Mouse (Mus musculus): ENCODE measurements at regions not wholly inside any gene's neighbourhood (a gene's known extent, or its start where the extent isn't known, plus 50 kb on each side); places are given as distances from the start of the nearest gene placed in this dataset.

DNA sequence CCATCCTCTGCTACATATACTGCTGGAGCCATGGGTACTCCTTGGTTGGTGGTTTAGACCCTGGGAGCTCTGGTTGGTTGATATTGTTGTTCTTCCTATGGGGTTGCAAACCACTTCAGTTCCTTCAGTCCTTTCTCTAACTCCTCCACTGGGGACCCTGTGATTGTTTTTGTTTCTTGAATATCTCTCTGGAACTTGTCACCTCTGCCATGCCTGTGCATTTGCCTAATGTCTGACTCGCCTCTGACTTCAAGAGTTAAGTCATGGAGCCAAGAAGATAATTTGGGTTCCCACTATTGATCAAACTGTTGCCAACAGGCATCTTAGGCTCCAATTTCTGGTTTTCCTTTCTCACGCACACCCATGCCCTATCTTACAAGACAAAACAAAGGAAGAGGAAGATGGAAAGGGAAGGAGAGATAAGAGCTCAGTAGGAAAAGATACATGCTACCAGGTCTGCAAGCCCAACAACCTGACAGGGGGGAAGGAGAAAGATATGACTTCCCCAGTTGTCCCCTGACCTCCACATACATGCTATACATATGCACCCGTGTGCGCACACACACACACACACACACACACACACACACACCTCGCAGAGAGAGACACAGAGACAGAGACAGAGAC, 172.3 kb downstream of the Npr3 start:
- H3K36me3 ChIP-seq (ENCODE audit: control insufficient read depth, insufficient read depth, low read length), result no peaks in the 10 kb centered on the region
- no peak for TF ChIP-seq POLR2A (IDR thresholded peaks at IDR 0.05; ENCODE audit: borderline replicate concordance, extremely low read depth, insufficient read depth, insufficient read length)
- H3K4me1 ChIP-seq (ENCODE audit: control insufficient read depth, insufficient read depth, low read length), result no peaks in the 10 kb centered on the region
- no peak overlapping the region for H3K4me2 ChIP-seq (replicated peaks; ENCODE audit: low read depth, low read length, severe bottlenecking)
- H3K27me3 ChIP-seq (ENCODE audit: control insufficient read depth, insufficient read depth, low read length), result peaks cover 1% of the 10 kb centered on the region; the same call in 1 of the 2 replicates
- no peaks in the 10 kb centered on the region for H3K9me3 ChIP-seq (ENCODE audit: control insufficient read depth, low read length)
- no peak overlapping the region for H3K27ac ChIP-seq (replicated peaks; ENCODE audit: low read depth, low read length)
- DNase-seq (ENCODE audit: low spot score) (no peak), ATAC-seq (ENCODE audit: low FRiP score, low read depth) (no peak)
- H3K4me3 ChIP-seq (replicated peaks; ENCODE audit: low read length), result no peak overlapping the region
- no peak overlapping the region for H3K9ac ChIP-seq (ENCODE audit: low read depth, low read length, severe bottlenecking)
- WGBS, result 90% methylated on average over 5 of the region's 5 CpGs

DNA sequence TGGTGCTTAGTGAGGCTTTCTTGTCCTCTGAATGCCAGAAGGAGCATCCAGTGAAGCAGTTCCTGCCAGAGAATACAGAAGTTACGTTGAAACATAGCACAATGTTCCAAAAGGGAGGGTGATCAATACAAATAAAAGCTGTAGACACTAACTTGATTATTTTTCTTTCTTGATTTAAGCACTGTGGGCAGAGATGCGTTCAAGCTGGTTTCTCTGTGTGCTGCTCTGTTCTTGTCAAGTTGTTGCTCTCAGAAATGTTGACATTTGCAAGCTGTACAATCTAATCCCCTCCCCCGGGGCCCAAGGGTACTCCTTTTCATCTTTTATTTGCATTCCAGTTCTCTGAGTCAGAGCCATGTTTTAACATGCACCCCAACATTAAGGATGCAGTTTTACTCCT, 177.7 kb downstream of the Npr3 start:
- WGBS, result 32% methylated on average over 3 of the region's 3 CpGs
- no peak overlapping the region for H3K4me3 ChIP-seq (replicated peaks; ENCODE audit: low read length)
- no peaks in the 10 kb centered on the region for H3K36me3 ChIP-seq (ENCODE audit: control insufficient read depth, insufficient read depth, low read length)
- TF ChIP-seq POLR2A (IDR thresholded peaks at IDR 0.05; ENCODE audit: borderline replicate concordance, extremely low read depth, insufficient read depth, insufficient read length), result no peak
- H3K4me2 ChIP-seq (replicated peaks; ENCODE audit: low read depth, low read length, severe bottlenecking), result no peak overlapping the region
- H3K4me1 ChIP-seq (ENCODE audit: control insufficient read depth, insufficient read depth, low read length), result peaks cover 4% of the 10 kb centered on the region; the same call in 1 of the 2 replicates
- no peak overlapping the region for H3K9ac ChIP-seq (ENCODE audit: low read depth, low read length, severe bottlenecking)
- H3K9me3 ChIP-seq (ENCODE audit: control insufficient read depth, low read length), result no peaks in the 10 kb centered on the region
- DNase-seq (ENCODE audit: low spot score), result no peak
- no peaks in the 10 kb centered on the region for H3K27me3 ChIP-seq (ENCODE audit: control insufficient read depth, insufficient read depth, low read length)
- ATAC-seq (ENCODE audit: low FRiP score, low read depth), result no peak
- no peak overlapping the region for H3K27ac ChIP-seq (replicated peaks; ENCODE audit: low read depth, low read length)

DNA sequence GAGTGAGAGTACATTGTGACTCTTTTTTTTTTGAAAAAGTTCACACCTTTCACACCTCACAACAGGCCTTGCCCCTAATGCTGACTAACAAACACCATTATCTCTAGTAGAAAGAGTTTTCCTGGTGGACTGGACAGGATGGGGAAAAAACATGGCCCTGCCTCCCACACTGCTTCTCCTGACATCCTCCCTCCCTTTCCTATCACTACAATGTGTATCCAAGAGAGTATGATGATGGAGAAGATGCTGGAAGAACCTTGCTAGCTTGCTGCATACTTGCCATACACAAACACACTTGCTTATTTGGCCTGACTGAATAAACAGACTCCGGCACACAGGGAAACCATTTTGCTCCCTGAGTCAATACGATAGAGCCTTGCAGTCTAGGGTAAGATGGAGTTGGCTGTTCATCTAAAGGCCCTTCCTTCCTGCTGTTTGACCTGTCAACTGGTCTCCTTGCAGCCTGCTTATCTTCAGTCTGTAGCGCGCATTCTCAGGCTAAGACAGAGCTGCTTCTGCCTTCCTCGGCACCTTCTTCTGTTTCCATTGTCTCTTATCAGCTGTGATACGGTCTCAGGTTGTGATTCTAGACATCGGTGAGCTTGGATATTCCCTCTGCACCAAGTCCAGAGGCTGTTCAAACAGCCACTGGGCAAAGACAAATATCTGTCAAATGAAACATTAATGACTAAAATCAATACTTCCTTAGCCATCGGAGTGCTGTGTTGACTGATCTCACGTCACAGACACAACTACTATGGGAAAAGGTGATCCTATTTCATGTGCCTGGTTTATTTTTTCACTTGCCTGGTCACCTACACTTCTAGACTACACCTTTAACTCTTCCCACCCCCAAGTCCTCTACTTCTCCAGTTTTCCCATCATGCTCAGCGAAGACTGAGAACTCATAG, 181.2 kb downstream of the Npr3 start:
- H3K9ac ChIP-seq (ENCODE audit: low read depth, low read length, severe bottlenecking), result no peak overlapping the region
- H3K36me3 ChIP-seq (ENCODE audit: control insufficient read depth, insufficient read depth, low read length), result no peaks in the 10 kb centered on the region
- ATAC-seq (ENCODE audit: low FRiP score, low read depth), result no peak
- TF ChIP-seq POLR2A (IDR thresholded peaks at IDR 0.05; ENCODE audit: borderline replicate concordance, extremely low read depth, insufficient read depth, insufficient read length), result no peak
- WGBS, result 82% methylated on average over 10 of the region's 10 CpGs
- no peak overlapping the region for H3K4me2 ChIP-seq (replicated peaks; ENCODE audit: low read depth, low read length, severe bottlenecking)
- no peak overlapping the region for H3K4me3 ChIP-seq (replicated peaks; ENCODE audit: low read length)
- H3K4me1 ChIP-seq (ENCODE audit: control insufficient read depth, insufficient read depth, low read length), result peaks cover 4% of the 10 kb centered on the region; the same call in 1 of the 2 replicates
- no peak for DNase-seq (ENCODE audit: low spot score)
- no peak overlapping the region for H3K27ac ChIP-seq (replicated peaks; ENCODE audit: low read depth, low read length)
- H3K27me3 ChIP-seq (ENCODE audit: control insufficient read depth, insufficient read depth, low read length), result no peaks in the 10 kb centered on the region
- no peaks in the 10 kb centered on the region for H3K9me3 ChIP-seq (ENCODE audit: control insufficient read depth, low read length)

DNA sequence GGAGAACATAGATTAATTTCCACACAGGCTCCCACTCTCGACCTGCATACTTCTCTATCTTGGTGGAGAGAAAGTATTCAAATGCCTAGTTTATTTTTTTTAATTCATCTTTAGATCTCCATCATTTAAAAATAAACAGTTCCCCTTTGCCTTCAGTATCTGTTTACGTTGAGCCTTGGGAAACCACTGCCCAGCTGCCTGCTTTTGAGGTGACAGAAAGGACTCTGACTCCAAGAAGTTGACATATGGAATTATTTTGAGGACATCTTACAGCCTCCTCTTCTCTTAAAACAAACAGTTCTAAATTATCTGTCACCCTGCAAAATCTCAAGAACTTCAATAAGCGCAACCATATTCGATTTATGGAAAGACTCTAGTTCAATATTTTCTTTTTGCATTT, 186.4 kb downstream of the Npr3 start:
- no peaks in the 10 kb centered on the region for H3K27me3 ChIP-seq (ENCODE audit: control insufficient read depth, insufficient read depth, low read length)
- H3K27ac ChIP-seq (replicated peaks; ENCODE audit: low read depth, low read length), result no peak overlapping the region
- DNase-seq (ENCODE audit: low spot score) (no peak), ATAC-seq (ENCODE audit: low FRiP score, low read depth) (no peak)
- no peak overlapping the region for H3K9ac ChIP-seq (ENCODE audit: low read depth, low read length, severe bottlenecking)
- H3K4me3 ChIP-seq (replicated peaks; ENCODE audit: low read length), result no peak overlapping the region
- H3K4me2 ChIP-seq (replicated peaks; ENCODE audit: low read depth, low read length, severe bottlenecking), result no peak overlapping the region
- no peaks in the 10 kb centered on the region for H3K4me1 ChIP-seq (ENCODE audit: control insufficient read depth, insufficient read depth, low read length)
- TF ChIP-seq POLR2A (IDR thresholded peaks at IDR 0.05; ENCODE audit: borderline replicate concordance, extremely low read depth, insufficient read depth, insufficient read length), result no peak
- WGBS, result 73% methylated on average over 4 of the region's 4 CpGs
- no peaks in the 10 kb centered on the region for H3K36me3 ChIP-seq (ENCODE audit: control insufficient read depth, insufficient read depth, low read length)
- H3K9me3 ChIP-seq (ENCODE audit: control insufficient read depth, low read length), result no peaks in the 10 kb centered on the region

DNA sequence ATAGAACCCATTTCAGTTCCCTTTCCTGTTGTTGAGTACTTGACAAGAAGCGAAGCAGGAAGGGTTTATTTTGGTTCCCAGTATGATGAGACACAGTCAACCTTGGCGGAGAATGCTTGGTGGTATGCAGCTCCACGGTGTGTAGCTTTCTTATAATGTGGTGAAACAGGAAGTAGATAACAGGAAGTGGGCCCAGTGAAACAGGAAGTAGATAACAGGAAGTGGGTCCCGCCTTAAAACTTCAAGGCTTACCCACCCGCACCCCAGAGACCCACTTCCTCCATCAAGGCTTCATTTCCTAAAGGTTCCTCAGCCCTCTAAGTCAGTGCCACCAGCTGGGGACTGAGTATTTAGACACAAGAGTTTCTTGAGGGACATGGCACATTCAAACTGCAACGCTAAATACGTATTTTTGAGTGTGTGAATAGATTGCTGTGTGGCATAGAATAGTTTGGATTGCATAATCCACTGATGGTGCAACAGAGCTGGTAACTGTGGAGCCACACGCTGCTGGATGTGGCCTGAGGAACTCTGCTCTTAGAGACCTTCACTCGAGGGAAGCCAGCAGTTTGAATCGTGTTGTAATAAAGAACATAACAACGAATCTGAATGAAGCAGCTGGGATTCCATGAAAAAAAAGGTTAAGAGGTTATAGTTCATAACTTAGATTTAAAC, 190.8 kb downstream of the Npr3 start:
- TF ChIP-seq POLR2A (IDR thresholded peaks at IDR 0.05; ENCODE audit: borderline replicate concordance, extremely low read depth, insufficient read depth, insufficient read length), result no peak
- no peaks in the 10 kb centered on the region for H3K4me1 ChIP-seq (ENCODE audit: control insufficient read depth, insufficient read depth, low read length)
- no peak overlapping the region for H3K9ac ChIP-seq (ENCODE audit: low read depth, low read length, severe bottlenecking)
- ATAC-seq (ENCODE audit: low FRiP score, low read depth) (no peak), DNase-seq (ENCODE audit: low spot score) (no peak)
- H3K4me2 ChIP-seq (replicated peaks; ENCODE audit: low read depth, low read length, severe bottlenecking), result no peak overlapping the region
- no peak overlapping the region for H3K4me3 ChIP-seq (replicated peaks; ENCODE audit: low read length)
- H3K36me3 ChIP-seq (ENCODE audit: control insufficient read depth, insufficient read depth, low read length), result no peaks in the 10 kb centered on the region
- WGBS, result 92% methylated on average over 11 of the region's 11 CpGs
- no peaks in the 10 kb centered on the region for H3K9me3 ChIP-seq (ENCODE audit: control insufficient read depth, low read length)
- no peaks in the 10 kb centered on the region for H3K27me3 ChIP-seq (ENCODE audit: control insufficient read depth, insufficient read depth, low read length)
- H3K27ac ChIP-seq (replicated peaks; ENCODE audit: low read depth, low read length), result no peak overlapping the region
